Mouse (Mus musculus): Measurements from ENCODE around the gene Fgf22. TPM values are rescaled to one million over a fixed set of nuclear protein-coding genes. Genes with fewer than 3 reads are reported as not detected.

Gene Fgf22
- polyA plus RNA-seq, 1 experiment from 2014 or later = 1.6 TPM

GRCm38 (mm10) chr10:79802331-79802971 is 47.6 kb downstream of the Fgf22 start:
- no peaks in the 10 kb centered on the region for H3K9me3 ChIP-seq (ENCODE audit: control insufficient read depth, low read length)
- H3K4me3 ChIP-seq (replicated peaks; ENCODE audit: low read length) = no peak overlapping the region
- DNase-seq (ENCODE audit: low spot score) = no peak
- peak overlapping the region; percentile 23; the same call in 1 of the 2 replicates for H3K4me2 ChIP-seq (replicated peaks)
- H3K27me3 ChIP-seq (ENCODE audit: control insufficient read depth, insufficient read depth, low read length) = no peaks in the 10 kb centered on the region
- ATAC-seq (ENCODE audit: low FRiP score) = no peak
- WGBS = 29% methylated on average over 11 of the region's 11 CpGs
- peaks cover 9% of the 10 kb centered on the region; the same call in 1 of the 2 replicates for H3K36me3 ChIP-seq (replicated peaks; ENCODE audit: control insufficient read depth, insufficient read depth)
- peak overlapping the region; percentile 34 for H3K9ac ChIP-seq
- H3K4me1 ChIP-seq (replicated peaks; ENCODE audit: control insufficient read depth, insufficient read depth, low read length) = peaks cover 55% of the 10 kb centered on the region
- peak overlapping the region; percentile 94 for H3K27ac ChIP-seq

GRCm38 (mm10) chr10:79803716-79804323 is 48.9 kb downstream of the Fgf22 start:
- 3% methylated on average over 29 of the region's 29 CpGs for WGBS
- Histone ChIP-seq H3K27ac (peak overlapping the region; percentile 94), H3K4me2 (replicated peaks) (peak overlapping the region; percentile 48), H3K4me1 (replicated peaks; ENCODE audit: control insufficient read depth, insufficient read depth, low read length) (peaks cover 57% of the 10 kb centered on the region), H3K36me3 (replicated peaks; ENCODE audit: control insufficient read depth, insufficient read depth) (peaks cover 23% of the 10 kb centered on the region), H3K9me3 (ENCODE audit: control insufficient read depth, low read length) (no peaks in the 10 kb centered on the region), H3K27me3 (ENCODE audit: control insufficient read depth, insufficient read depth, low read length) (no peaks in the 10 kb centered on the region), H3K9ac (peak overlapping the region; percentile 21), H3K4me3 (replicated peaks; ENCODE audit: low read length) (0 out of 2 replicates have a peak overlapping the region, but pooled peaks have one; percentile 13)
- ATAC-seq (ENCODE audit: low FRiP score) = peak; percentile 92
- DNase-seq (ENCODE audit: low spot score) = peak; percentile 82

DNA sequence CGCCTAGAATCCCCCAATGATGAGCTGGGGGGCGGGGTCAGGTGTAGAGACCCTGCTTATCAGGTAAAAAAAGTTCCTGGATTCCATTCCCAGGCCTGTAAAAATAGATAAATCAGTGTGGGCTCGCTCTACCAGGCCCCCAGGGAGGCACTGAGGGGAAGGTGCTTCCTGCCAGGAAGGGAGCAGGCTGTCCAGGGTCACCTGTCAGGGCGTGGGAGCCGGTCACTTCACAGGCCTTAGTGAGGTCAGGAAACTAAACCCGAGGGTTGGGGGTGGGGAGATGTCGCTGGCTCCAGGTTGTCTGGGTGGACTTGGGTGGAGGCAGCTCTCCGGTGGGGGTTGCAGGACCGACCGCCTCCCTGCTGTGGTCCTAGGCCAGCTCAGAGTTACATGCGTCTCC is 50.8 kb downstream of the Fgf22 start:
- H3K36me3 ChIP-seq (replicated peaks; ENCODE audit: control insufficient read depth, insufficient read depth) = peaks cover 41% of the 10 kb centered on the region
- H3K4me2 ChIP-seq (replicated peaks) = no peak overlapping the region
- H3K9ac ChIP-seq = no peak overlapping the region
- ATAC-seq (ENCODE audit: low FRiP score) = no peak
- H3K9me3 ChIP-seq (ENCODE audit: control insufficient read depth, low read length) = no peaks in the 10 kb centered on the region
- no peak overlapping the region for H3K4me3 ChIP-seq (replicated peaks; ENCODE audit: low read length)
- no peaks in the 10 kb centered on the region for H3K27me3 ChIP-seq (ENCODE audit: control insufficient read depth, insufficient read depth, low read length)
- 76% methylated on average over 11 of the region's 11 CpGs for WGBS
- H3K27ac ChIP-seq = 0 out of 2 replicates have a peak overlapping the region, but pooled peaks have one; percentile 94
- H3K4me1 ChIP-seq (replicated peaks; ENCODE audit: control insufficient read depth, insufficient read depth, low read length) = peaks cover 57% of the 10 kb centered on the region
- no peak for DNase-seq (ENCODE audit: low spot score)

DNA sequence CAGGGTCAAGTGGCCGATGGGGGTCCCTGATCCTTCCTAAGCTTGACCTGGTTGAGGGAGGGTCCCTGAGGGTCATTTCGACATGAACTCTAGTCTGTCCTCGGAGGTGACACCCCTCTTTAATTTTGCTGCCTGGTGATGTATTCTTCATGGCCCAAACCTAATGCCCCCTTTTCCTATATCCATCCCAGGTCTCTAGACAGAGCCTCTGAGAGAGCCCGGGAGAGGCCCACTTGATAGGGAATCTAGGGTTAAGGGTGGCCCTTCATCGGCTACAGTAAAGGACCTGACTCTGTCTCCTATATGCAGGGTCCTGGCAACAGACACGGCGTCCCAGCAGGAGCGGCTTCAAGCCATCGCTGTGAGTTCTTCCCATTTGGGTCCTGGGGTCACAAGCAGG is 51.5 kb downstream of the Fgf22 start:
- WGBS = 90% methylated on average over 9 of the region's 9 CpGs
- Histone ChIP-seq H3K9me3 (ENCODE audit: control insufficient read depth, low read length) (no peaks in the 10 kb centered on the region), H3K4me2 (replicated peaks) (no peak overlapping the region), H3K9ac (no peak overlapping the region), H3K4me3 (replicated peaks; ENCODE audit: low read length) (no peak overlapping the region), H3K27me3 (ENCODE audit: control insufficient read depth, insufficient read depth, low read length) (no peaks in the 10 kb centered on the region), H3K27ac (no peak overlapping the region), H3K4me1 (replicated peaks; ENCODE audit: control insufficient read depth, insufficient read depth, low read length) (peaks cover 57% of the 10 kb centered on the region), H3K36me3 (replicated peaks; ENCODE audit: control insufficient read depth, insufficient read depth) (peaks cover 48% of the 10 kb centered on the region)
- no peak for DNase-seq (ENCODE audit: low spot score)
- no peak for ATAC-seq (ENCODE audit: low FRiP score)

GRCm38 (mm10) chr10:79806972-79807371 is 52.1 kb downstream of the Fgf22 start:
- Histone ChIP-seq H3K4me1 (replicated peaks; ENCODE audit: control insufficient read depth, insufficient read depth, low read length) (peaks cover 50% of the 10 kb centered on the region), H3K36me3 (replicated peaks; ENCODE audit: control insufficient read depth, insufficient read depth) (peaks cover 54% of the 10 kb centered on the region)
- no peak for DNase-seq (ENCODE audit: low spot score)

GRCm38 (mm10) chr10:79807826-79808225 is 53.0 kb downstream of the Fgf22 start:
- Histone ChIP-seq H3K9me3 (ENCODE audit: control insufficient read depth, low read length) (no peaks in the 10 kb centered on the region), H3K27ac (peak overlapping the region; percentile 64), H3K9ac (no peak overlapping the region), H3K4me1 (replicated peaks; ENCODE audit: control insufficient read depth, insufficient read depth, low read length) (peaks cover 42% of the 10 kb centered on the region), H3K36me3 (replicated peaks; ENCODE audit: control insufficient read depth, insufficient read depth) (peaks cover 61% of the 10 kb centered on the region), H3K4me3 (replicated peaks; ENCODE audit: low read length) (no peak overlapping the region), H3K27me3 (ENCODE audit: control insufficient read depth, insufficient read depth, low read length) (no peaks in the 10 kb centered on the region), H3K4me2 (replicated peaks) (no peak overlapping the region)
- ATAC-seq (ENCODE audit: low FRiP score) (no peak), DNase-seq (ENCODE audit: low spot score) (no peak)
- 29% methylated on average over 11 of the region's 11 CpGs for WGBS

More at GRCm38 (mm10) chr10:79806972-79807371, 52.1 kb downstream of the Fgf22 start:
- Histone ChIP-seq H3K9ac (no peak overlapping the region), H3K4me2 (replicated peaks) (no peak overlapping the region), H3K27ac (no peak overlapping the region), H3K27me3 (ENCODE audit: control insufficient read depth, insufficient read depth, low read length) (no peaks in the 10 kb centered on the region), H3K9me3 (ENCODE audit: control insufficient read depth, low read length) (no peaks in the 10 kb centered on the region), H3K4me3 (replicated peaks; ENCODE audit: low read length) (no peak overlapping the region)
- no peak for ATAC-seq (ENCODE audit: low FRiP score)
- WGBS = 84% methylated on average over 10 of the region's 10 CpGs

Other genes starting within 250 kb of the Fgf22 start
- gene Plpp2, start 221.3 kb upstream of the Fgf22 start, polyA plus RNA-seq (2014; fragmentation: Nextera tagmentation; extraction: Ambion mirVana) = 15.5 and 21.4 TPM in 2 replicates
- gene Mier2, start 199.9 kb upstream of the Fgf22 start, polyA plus RNA-seq (2014; fragmentation: Nextera tagmentation; extraction: Ambion mirVana) = 53.1 and 53.5 TPM in 2 replicates
- not detected in 2 replicates for gene Theg, start 167.7 kb upstream of the Fgf22 start, polyA plus RNA-seq (2014; fragmentation: Nextera tagmentation; extraction: Ambion mirVana)
- gene C2cd4c, start 141.1 kb upstream of the Fgf22 start, polyA plus RNA-seq (2014; fragmentation: Nextera tagmentation; extraction: Ambion mirVana) = 0.99 and 1.2 TPM in 2 replicates
- gene Shc2, start 117.2 kb upstream of the Fgf22 start, polyA plus RNA-seq (2014; fragmentation: Nextera tagmentation; extraction: Ambion mirVana) = 19.8 and 20.8 TPM in 2 replicates
- gene Odf3l2, start 109.3 kb upstream of the Fgf22 start, polyA plus RNA-seq (2014; fragmentation: Nextera tagmentation; extraction: Ambion mirVana) = 0.27 and 0.31 TPM in 2 replicates
- gene Madcam1, start 90.5 kb upstream of the Fgf22 start, polyA plus RNA-seq (2014; fragmentation: Nextera tagmentation; extraction: Ambion mirVana) = 0.68 and 1.2 TPM in 2 replicates
- gene Tpgs1, start 85.7 kb upstream of the Fgf22 start, polyA plus RNA-seq (2014; fragmentation: Nextera tagmentation; extraction: Ambion mirVana) = 107 and 108 TPM in 2 replicates
- gene Cdc34, start 72.9 kb upstream of the Fgf22 start, polyA plus RNA-seq (2014; fragmentation: Nextera tagmentation; extraction: Ambion mirVana) = 78.9 and 81.8 TPM in 2 replicates
- 1.5 and 1.8 TPM in 2 replicates for gene Gzmm, start 66.1 kb upstream of the Fgf22 start, polyA plus RNA-seq (2014; fragmentation: Nextera tagmentation; extraction: Ambion mirVana)
- 930 and 976 TPM in 2 replicates for gene Bsg, start 50.6 kb upstream of the Fgf22 start, polyA plus RNA-seq (2014; fragmentation: Nextera tagmentation; extraction: Ambion mirVana)
- gene Hcn2, start 38.4 kb upstream of the Fgf22 start, polyA plus RNA-seq (2014; fragmentation: Nextera tagmentation; extraction: Ambion mirVana) = 2.9 and 4.3 TPM in 2 replicates
- gene Polrmt, start 8.5 kb upstream of the Fgf22 start, polyA plus RNA-seq (2014; fragmentation: Nextera tagmentation; extraction: Ambion mirVana) = 32.8 and 36.5 TPM in 2 replicates
- gene Rnf126, start 11.9 kb downstream of the Fgf22 start, polyA plus RNA-seq (2014; fragmentation: Nextera tagmentation; extraction: Ambion mirVana) = 92.8 and 96.7 TPM in 2 replicates
- gene Fstl3, start 22.2 kb downstream of the Fgf22 start, polyA plus RNA-seq (2014; fragmentation: Nextera tagmentation; extraction: Ambion mirVana) = 1.6 and 2.2 TPM in 2 replicates
- 0.08 and 0.29 TPM in 2 replicates for gene Prss57, start 35.9 kb downstream of the Fgf22 start, polyA plus RNA-seq (2014; fragmentation: Nextera tagmentation; extraction: Ambion mirVana)
- gene Palm, start 38.5 kb downstream of the Fgf22 start, polyA plus RNA-seq (2014; fragmentation: Nextera tagmentation; extraction: Ambion mirVana) = 240 and 247 TPM in 2 replicates
- gene Misp, start 65.9 kb downstream of the Fgf22 start, polyA plus RNA-seq (2014; fragmentation: Nextera tagmentation; extraction: Ambion mirVana) = 0.08 and 0.74 TPM in 2 replicates
- 59.5 and 62.6 TPM in 2 replicates for gene Ptbp1, start 99.4 kb downstream of the Fgf22 start, polyA plus RNA-seq (2014; fragmentation: Nextera tagmentation; extraction: Ambion mirVana)
- gene Prtn3, start 119.4 kb downstream of the Fgf22 start, polyA plus RNA-seq (2014; fragmentation: Nextera tagmentation; extraction: Ambion mirVana) = 10.1 and 12.8 TPM in 2 replicates
- 288 and 294 TPM in 2 replicates for gene Plppr3, start 119.6 kb downstream of the Fgf22 start, polyA plus RNA-seq (2014; fragmentation: Nextera tagmentation; extraction: Ambion mirVana)
- gene Elane, start 131.2 kb downstream of the Fgf22 start, polyA plus RNA-seq (2014; fragmentation: Nextera tagmentation; extraction: Ambion mirVana) = 0.47 TPM in 1 of 2 replicates, not detected in the other
- gene Cfd, start 135.8 kb downstream of the Fgf22 start, polyA plus RNA-seq (2014; fragmentation: Nextera tagmentation; extraction: Ambion mirVana) = not detected in 2 replicates
- gene Med16, start 153.8 kb downstream of the Fgf22 start, polyA plus RNA-seq (2014; fragmentation: Nextera tagmentation; extraction: Ambion mirVana) = 42.0 and 42.5 TPM in 2 replicates
- gene Gm26602, start 155.8 kb downstream of the Fgf22 start, polyA plus RNA-seq (2014; fragmentation: Nextera tagmentation; extraction: Ambion mirVana) = 1.1 TPM in 1 of 2 replicates, not detected in the other
- gene Kiss1r, start 161.9 kb downstream of the Fgf22 start, polyA plus RNA-seq (2014; fragmentation: Nextera tagmentation; extraction: Ambion mirVana) = 1.7 and 2.6 TPM in 2 replicates
- gene R3hdm4, start 166.1 kb downstream of the Fgf22 start, polyA plus RNA-seq (2014; fragmentation: Nextera tagmentation; extraction: Ambion mirVana) = 228 and 232 TPM in 2 replicates
- gene Arid3a, start 172.0 kb downstream of the Fgf22 start, polyA plus RNA-seq (2014; fragmentation: Nextera tagmentation; extraction: Ambion mirVana) = 3.4 and 3.8 TPM in 2 replicates
- 91.8 and 97.8 TPM in 2 replicates for gene Wdr18, start 205.1 kb downstream of the Fgf22 start, polyA plus RNA-seq (2014; fragmentation: Nextera tagmentation; extraction: Ambion mirVana)
- 0.30 and 0.33 TPM in 2 replicates for gene Grin3b, start 215.6 kb downstream of the Fgf22 start, polyA plus RNA-seq (2014; fragmentation: Nextera tagmentation; extraction: Ambion mirVana)
- 22.6 and 22.8 TPM in 2 replicates for gene Tmem259, start 229.3 kb downstream of the Fgf22 start, polyA plus RNA-seq (2014; fragmentation: Nextera tagmentation; extraction: Ambion mirVana)
- 28.4 and 37.6 TPM in 2 replicates for gene Cnn2, start 233.5 kb downstream of the Fgf22 start, polyA plus RNA-seq (2014; fragmentation: Nextera tagmentation; extraction: Ambion mirVana)
- 4.1 and 4.5 TPM in 2 replicates for gene Abca7, start 241.4 kb downstream of the Fgf22 start, polyA plus RNA-seq (2014; fragmentation: Nextera tagmentation; extraction: Ambion mirVana)